Mouse (Mus musculus) heart, adult 2 months (tissue): ENCODE data around the gene Teddm3.

Source experiments
- CTCF ChIP-seq: fragments of 200-600 bp; IDR thresholded peaks from 2 replicates; pipeline ENCODE4 v1.8.1; 2022; ENCODE audit warnings: antibody characterized with exemption, mild to moderate bottlenecking, moderate library complexity
- POLR2A ChIP-seq: fragments of 200-500 bp; IDR thresholded peaks from 2 replicates; pipeline ENCODE4 v1.6.1; 2011; ENCODE audit warnings: mild to moderate bottlenecking, low read depth, low read length, control low read depth; ENCODE audit not compliant: insufficient read depth

GRCm38 (mm10) chr16:21197542-21197941 lies 43.7 kb upstream of the Teddm3 start:
- TF ChIP-seq POLR2A (no peak), CTCF (no peak)
